Mouse (Mus musculus) kidney, postnatal 0 days (tissue): ENCODE data around the gene Spsb3. TPM values are rescaled to one million over a fixed set of nuclear protein-coding genes. Genes with fewer than 3 reads are reported as not detected.

ENCODE experiments used
- ATAC-seq: fragments of 200-750 bp; cut with Nextera tagmentation; replicated peaks from 2 replicates; pipeline ENCODE4 v1.8.0; 2017; ENCODE audit warnings: low read depth, moderate number of reproducible peaks, moderate TSS enrichment, moderate library complexity; ENCODE audit not compliant: low FRiP score
- DNase-seq: peaks from one replicate; pipeline ENCODE4 v3.0.0-alpha.2; 2016; ENCODE audit warnings: low spot score
- H3K27ac ChIP-seq: fragments of 300-500 bp; sonication (generic); 2 replicates; pipeline ENCODE4 v1.5.1; 2014; ENCODE audit warnings: mild to moderate bottlenecking
- H3K27me3 ChIP-seq: fragments of 300-500 bp; sonication (generic); 2 replicates; pipeline ENCODE4 v1.6.1; 2014; ENCODE audit warnings: low read length, mixed read lengths; ENCODE audit not compliant: insufficient read depth
- H3K36me3 ChIP-seq: fragments of 300-500 bp; sonication (generic); 2 replicates; pipeline ENCODE4 v1.6.1; 2014; ENCODE audit warnings: low read length, mixed read lengths; ENCODE audit not compliant: insufficient read depth
- H3K4me1 ChIP-seq: fragments of 300-500 bp; sonication (generic); replicated peaks from 2 replicates; pipeline ENCODE4 v1.6.1; 2014; ENCODE audit warnings: antibody characterized with exemption, low read length, mixed read lengths; ENCODE audit not compliant: insufficient read depth
- H3K4me2 ChIP-seq: fragments of 300-500 bp; sonication (generic); 2 replicates; pipeline ENCODE4 v1.6.1; 2014; ENCODE audit warnings: mild to moderate bottlenecking, low read length, moderate library complexity, mixed read lengths
- H3K4me3 ChIP-seq: fragments of 300-500 bp; sonication (generic); replicated peaks from 2 replicates; pipeline ENCODE4 v1.5.1; 2014; ENCODE audit warnings: low read depth, low read length
- H3K9ac ChIP-seq: fragments of 300-500 bp; sonication (generic); 2 replicates; pipeline ENCODE4 v1.6.1; 2014; ENCODE audit warnings: low read depth, low read length
- H3K9me3 ChIP-seq: fragments of 300-500 bp; sonication (generic); replicated peaks from 2 replicates; pipeline ENCODE4 v1.6.1; 2016; ENCODE audit warnings: low read length, inconsistent platforms, mixed read lengths
- CTCF ChIP-seq: IDR thresholded peaks from 2 replicates; pipeline ENCODE4 v1.5.1; 2016; ENCODE audit warnings: antibody characterized with exemption, low read depth, mild to moderate bottlenecking, moderate library complexity
- WGBS: fragments of 180-500 bp; shearing (Covaris S2); extraction: QIAGEN DNeasy Blood & Tissue Kit; methylation state at CpG from one replicate; pipeline ENCODE4 v1.1.7; 2014; 5-methylcytosine and 5-hydroxymethylcytosine counted together
- polyA plus RNA-seq: library from polyadenylated mRNA; unstranded; fragments of >200 nt; fragmentation: Nextera tagmentation; extraction: Ambion mirVana; gene quantifications from 2 replicates; pipeline ENCODE4 v1.2.1, GENCODE M21; 2015

The Spsb3 gene
- polyA plus RNA-seq, 1 experiment from 2014 or later, result 53.4 TPM

DNA sequence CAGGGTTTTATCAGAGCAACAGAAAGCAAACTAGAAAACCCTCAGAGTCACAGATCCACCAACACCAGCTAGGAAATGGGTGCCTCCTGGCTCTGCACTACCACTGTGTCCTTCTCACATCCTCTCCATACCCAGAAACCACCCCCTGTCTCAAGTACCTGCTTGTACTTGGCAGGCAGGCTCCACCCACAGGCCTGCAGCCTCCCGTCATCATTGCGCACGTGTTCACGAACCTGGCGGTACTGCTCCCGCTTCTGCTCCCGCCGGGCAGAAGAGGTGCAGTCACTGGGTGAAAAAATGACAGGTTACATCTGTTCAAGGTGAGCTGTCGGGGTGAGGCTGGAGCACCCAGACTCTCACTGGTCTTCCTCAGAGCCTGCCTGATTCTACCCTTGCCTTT is 17.3 kb downstream of the Spsb3 start:
- Histone ChIP-seq H3K27me3 (no peaks in the 10 kb centered on the region), H3K9ac (no peak overlapping the region), H3K4me3 (no peak overlapping the region), H3K36me3 (peaks cover 97% of the 10 kb centered on the region), H3K9me3 (no peaks in the 10 kb centered on the region), H3K27ac (no peak overlapping the region), H3K4me1 (no peaks in the 10 kb centered on the region), H3K4me2 (no peak overlapping the region)
- DNase-seq (no peak), ATAC-seq (no peak)
- WGBS, result 88% methylated on average over 9 of the region's 9 CpGs
- TF ChIP-seq CTCF, result no peak

DNA sequence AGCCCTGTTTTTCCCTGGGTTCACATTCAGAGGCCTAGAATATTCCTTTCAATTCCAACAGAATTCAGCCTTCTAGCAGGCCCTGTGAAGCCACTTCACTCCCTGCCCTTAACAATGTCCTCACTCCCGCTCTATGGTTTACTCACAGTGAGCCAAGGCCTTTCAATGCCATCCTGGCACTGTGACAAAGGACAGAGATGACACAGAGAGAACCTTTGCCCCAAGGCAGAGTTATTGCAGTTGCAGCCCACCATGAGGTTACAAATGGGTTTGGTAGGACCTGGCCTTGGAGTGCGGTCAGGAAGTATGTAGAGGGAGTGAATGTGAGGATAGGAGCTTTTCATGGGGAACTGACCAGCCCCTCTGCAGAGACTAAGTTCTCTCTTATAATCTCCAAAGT is 21.1 kb downstream of the Spsb3 start:
- Histone ChIP-seq H3K9me3 (no peaks in the 10 kb centered on the region), H3K9ac (no peak overlapping the region), H3K4me2 (no peak overlapping the region), H3K4me1 (no peaks in the 10 kb centered on the region), H3K27me3 (no peaks in the 10 kb centered on the region), H3K36me3 (peaks cover 93% of the 10 kb centered on the region), H3K27ac (no peak overlapping the region), H3K4me3 (no peak overlapping the region)
- WGBS, result 96% methylated on average over 2 of the region's 2 CpGs
- DNase-seq (no peak), ATAC-seq (no peak)
- TF ChIP-seq CTCF, result no peak

DNA sequence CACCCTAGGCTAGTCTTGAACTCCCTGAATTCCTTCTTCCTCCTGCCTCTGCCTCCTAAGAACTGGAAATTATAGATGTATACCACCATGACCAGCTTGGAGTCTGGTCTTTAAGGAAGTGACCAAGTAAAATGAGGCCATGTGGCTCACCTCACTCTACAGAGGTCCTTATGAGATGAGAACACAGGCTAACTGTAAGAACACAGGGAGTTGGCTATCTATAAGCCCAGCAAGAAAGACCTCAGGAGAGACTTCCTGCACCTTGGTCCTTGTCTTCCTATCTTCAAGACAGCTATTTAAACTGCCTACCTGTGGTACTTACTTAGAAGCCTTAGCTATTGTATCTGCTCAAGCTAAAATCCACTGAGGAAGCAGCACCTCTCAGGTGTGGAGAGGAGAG is 27.5 kb downstream of the Spsb3 start:
- Histone ChIP-seq H3K27me3 (no peaks in the 10 kb centered on the region), H3K4me1 (no peaks in the 10 kb centered on the region), H3K27ac (no peak overlapping the region), H3K9me3 (no peaks in the 10 kb centered on the region), H3K9ac (no peak overlapping the region), H3K4me2 (no peak overlapping the region), H3K36me3 (peaks cover 84% of the 10 kb centered on the region), H3K4me3 (no peak overlapping the region)
- no peak for ATAC-seq
- DNase-seq, result no peak
- no peak for TF ChIP-seq CTCF

DNA sequence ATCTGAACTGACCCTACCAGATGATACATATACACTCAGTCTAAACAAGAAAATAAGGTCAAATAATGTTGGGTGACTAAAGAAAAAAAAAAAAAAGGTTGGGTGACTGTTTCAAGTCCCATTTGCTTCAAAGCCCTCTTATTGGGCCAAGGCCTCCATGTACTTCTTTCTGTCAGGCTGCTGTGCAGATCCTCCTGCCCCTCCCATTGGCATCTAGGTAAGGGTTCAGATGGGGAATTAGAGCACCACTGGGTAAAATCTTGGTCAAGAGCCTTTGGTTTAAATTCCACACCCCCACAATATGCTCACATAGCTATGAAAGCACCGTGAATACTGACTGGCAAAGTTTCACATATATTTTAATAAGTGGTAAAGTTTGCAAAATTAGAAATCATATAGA is 36.8 kb downstream of the Spsb3 start:
- Histone ChIP-seq H3K27me3 (no peaks in the 10 kb centered on the region), H3K9me3 (no peaks in the 10 kb centered on the region), H3K4me1 (no peaks in the 10 kb centered on the region), H3K4me3 (no peak overlapping the region), H3K36me3 (peaks cover 75% of the 10 kb centered on the region), H3K27ac (no peak overlapping the region), H3K9ac (no peak overlapping the region), H3K4me2 (no peak overlapping the region)
- WGBS, result 91% methylated on average over 1 of the region's 1 CpGs
- TF ChIP-seq CTCF, result no peak
- no peak for DNase-seq
- no peak for ATAC-seq

DNA sequence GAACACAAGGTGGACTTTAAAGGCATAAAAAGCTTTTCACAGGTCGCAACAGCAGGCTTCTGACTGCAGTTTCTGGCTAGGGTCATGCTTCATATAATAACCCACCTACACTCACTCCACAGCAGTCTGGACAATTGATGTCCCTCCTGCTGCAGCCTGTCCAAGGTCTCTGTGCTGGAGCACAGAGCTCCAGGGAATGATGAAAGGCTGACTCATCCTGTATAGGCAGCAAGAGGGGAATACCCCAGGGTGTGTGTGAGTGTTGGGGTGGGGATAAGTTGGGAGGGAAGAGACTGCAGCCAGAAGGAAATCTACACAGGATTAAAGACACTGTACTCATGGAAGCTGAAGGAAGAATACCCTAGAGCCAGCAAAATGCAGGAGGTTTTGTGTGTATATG is 43.1 kb downstream of the Spsb3 start:
- Histone ChIP-seq H3K9ac (no peak overlapping the region), H3K9me3 (no peaks in the 10 kb centered on the region), H3K36me3 (peaks cover 29% of the 10 kb centered on the region; the same call in 1 of the 2 replicates), H3K27ac (no peak overlapping the region), H3K4me2 (no peak overlapping the region), H3K4me3 (no peak overlapping the region), H3K27me3 (no peaks in the 10 kb centered on the region), H3K4me1 (peaks cover 3% of the 10 kb centered on the region; the same call in 1 of the 2 replicates)
- WGBS, result 71% methylated on average over 1 of the region's 1 CpGs
- no peak for TF ChIP-seq CTCF
- no peak for ATAC-seq
- DNase-seq, result no peak

DNA sequence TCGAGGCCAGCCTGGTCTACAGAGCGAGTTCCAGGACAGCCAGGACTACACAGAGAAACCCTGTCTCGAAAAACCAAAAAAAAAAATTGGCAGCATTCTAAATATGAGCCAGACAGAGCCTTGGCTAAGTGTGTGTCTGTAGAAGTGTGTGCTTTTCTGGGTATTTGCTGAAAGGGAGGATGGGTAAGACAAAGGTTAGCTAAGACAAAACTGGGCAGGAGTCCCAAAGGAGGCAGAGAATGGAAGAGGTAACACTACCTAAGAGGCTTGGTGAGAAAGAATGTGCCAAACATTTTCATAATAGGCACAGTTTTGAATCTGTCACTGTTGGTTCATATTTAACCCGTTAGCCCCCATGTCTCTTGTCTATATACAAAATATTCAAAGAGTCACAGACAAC is 46.0 kb downstream of the Spsb3 start:
- peaks cover 7% of the 10 kb centered on the region; the same call in 1 of the 2 replicates for H3K36me3 ChIP-seq
- 91% methylated on average over 4 of the region's 4 CpGs for WGBS
- DNase-seq (no peak), ATAC-seq (no peak)
- peaks cover 13% of the 10 kb centered on the region for H3K4me1 ChIP-seq
- H3K27ac ChIP-seq, result no peak overlapping the region
- no peak for TF ChIP-seq CTCF
- H3K4me2 ChIP-seq, result no peak overlapping the region
- no peaks in the 10 kb centered on the region for H3K9me3 ChIP-seq
- H3K4me3 ChIP-seq, result no peak overlapping the region
- no peaks in the 10 kb centered on the region for H3K27me3 ChIP-seq
- H3K9ac ChIP-seq, result no peak overlapping the region

- no peaks in the 10 kb centered on the region for H3K27me3 ChIP-seq
- no peak overlapping the region for H3K4me2 ChIP-seq
- H3K4me1 ChIP-seq, result peaks cover 13% of the 10 kb centered on the region
- ATAC-seq, result no peak
- 59% methylated on average over 4 of the region's 4 CpGs for WGBS
- 0 out of 2 replicates have a peak overlapping the region, but pooled peaks have one; percentile 18 for H3K9ac ChIP-seq
- H3K4me3 ChIP-seq, result no peak overlapping the region
- H3K36me3 ChIP-seq, result 0 out of 2 replicates have a peak, but pooled peaks cover 4% of the 10 kb centered on the region
- DNase-seq, result no peak
- no peak overlapping the region for H3K27ac ChIP-seq
- no peaks in the 10 kb centered on the region for H3K9me3 ChIP-seq
- TF ChIP-seq CTCF, result no peak
Observed at GRCm38 (mm10) chr17:24933163-24933562, 46.7 kb downstream of the Spsb3 start.
